Mouse (Mus musculus): ENCODE data around the gene Cdv3. TPM values are rescaled to one million over a fixed set of nuclear protein-coding genes. Genes with fewer than 3 reads are reported as not detected.
A peak's percentile ranks its signal among the peaks of the same experiment; 100 is the strongest.

Gene Cdv3
- polyA plus RNA-seq, 1 experiment, result 348 TPM

DNA sequence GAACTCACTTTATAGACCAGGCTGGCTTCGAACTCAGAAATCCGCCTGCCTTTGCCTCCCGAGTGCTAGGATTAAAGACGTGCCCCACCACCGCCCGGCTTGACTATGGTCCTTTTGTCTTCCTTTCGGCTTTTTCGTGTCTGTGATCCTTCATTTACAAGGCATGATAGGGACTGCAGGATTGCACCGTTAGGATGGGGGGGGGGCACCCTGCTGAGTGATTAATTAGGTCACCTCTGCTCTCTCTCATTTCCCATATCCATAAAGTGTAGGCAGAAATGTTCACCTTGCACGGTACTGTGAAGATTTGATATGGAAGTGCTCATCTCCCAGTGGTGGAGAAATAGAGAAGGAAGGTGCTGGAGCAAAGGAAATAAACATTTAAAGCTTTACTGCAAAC, 13.0 kb upstream of the Cdv3 start:
- Histone ChIP-seq H3K9ac (ENCODE audit: low read depth, poor library complexity, severe bottlenecking) (no peak overlapping the region), H3K4me1 (ENCODE audit: control insufficient read depth, insufficient read depth, low read length) (peaks cover 4% of the 10 kb centered on the region), H3K9me3 (replicated peaks; ENCODE audit: control insufficient read depth, insufficient read depth, low read length, poor library complexity, severe bottlenecking) (no peaks in the 10 kb centered on the region), H3K27ac (ENCODE audit: insufficient read depth, low read length) (no peak overlapping the region), H3K4me3 (ENCODE audit: low read depth, low read length) (no peak overlapping the region), H3K36me3 (ENCODE audit: control insufficient read depth, insufficient read depth, low read length, poor library complexity, severe bottlenecking) (no peaks in the 10 kb centered on the region), H3K27me3 (ENCODE audit: control insufficient read depth, insufficient read depth, low read length, poor library complexity, severe bottlenecking) (no peaks in the 10 kb centered on the region)
- TF ChIP-seq CTCF (IDR thresholded peaks at IDR 0.05; ENCODE audit: low read depth, low read length), result no peak
- no peak for TF ChIP-seq EP300 (IDR thresholded peaks at IDR 0.05; ENCODE audit: insufficient read depth, low read depth, low read length)
- TF ChIP-seq POLR2A (IDR thresholded peaks at IDR 0.05; ENCODE audit: insufficient read depth, low read length), result no peak

- Histone ChIP-seq H3K9me3 (replicated peaks; ENCODE audit: control insufficient read depth, insufficient read depth, low read length, poor library complexity, severe bottlenecking) (no peaks in the 10 kb centered on the region), H3K27ac (ENCODE audit: insufficient read depth, low read length) (peak overlapping the region; percentile 7; the same call in 1 of the 2 replicates), H3K4me3 (ENCODE audit: low read depth, low read length) (no peak overlapping the region), H3K4me1 (ENCODE audit: control insufficient read depth, insufficient read depth, low read length) (peaks cover 11% of the 10 kb centered on the region), H3K27me3 (ENCODE audit: control insufficient read depth, insufficient read depth, low read length, poor library complexity, severe bottlenecking) (no peaks in the 10 kb centered on the region), H3K9ac (ENCODE audit: low read depth, poor library complexity, severe bottlenecking) (no peak overlapping the region), H3K36me3 (ENCODE audit: control insufficient read depth, insufficient read depth, low read length, poor library complexity, severe bottlenecking) (no peaks in the 10 kb centered on the region)
- TF ChIP-seq POLR2A (IDR thresholded peaks at IDR 0.05; ENCODE audit: insufficient read depth, low read length), result no peak
- TF ChIP-seq CTCF (IDR thresholded peaks at IDR 0.05; ENCODE audit: low read depth, low read length), result no peak
- TF ChIP-seq EP300 (IDR thresholded peaks at IDR 0.05; ENCODE audit: insufficient read depth, low read depth, low read length), result no peak
These were observed 11.0 kb upstream of the Cdv3 start for GRCm38 (mm10) chr9:103376346-103377320.

- no peaks in the 10 kb centered on the region for H3K36me3 ChIP-seq (ENCODE audit: control insufficient read depth, insufficient read depth, low read length, poor library complexity, severe bottlenecking)
- no peak overlapping the region for H3K4me3 ChIP-seq (ENCODE audit: low read depth, low read length)
- no peaks in the 10 kb centered on the region for H3K9me3 ChIP-seq (replicated peaks; ENCODE audit: control insufficient read depth, insufficient read depth, low read length, poor library complexity, severe bottlenecking)
- H3K27ac ChIP-seq (ENCODE audit: insufficient read depth, low read length), result peak overlapping the region; percentile 60; the same call in 1 of the 2 replicates
- no peaks in the 10 kb centered on the region for H3K27me3 ChIP-seq (ENCODE audit: control insufficient read depth, insufficient read depth, low read length, poor library complexity, severe bottlenecking)
- TF ChIP-seq POLR2A (IDR thresholded peaks at IDR 0.05; ENCODE audit: insufficient read depth, low read length), result no peak
- H3K9ac ChIP-seq (ENCODE audit: low read depth, poor library complexity, severe bottlenecking), result no peak overlapping the region
- H3K4me1 ChIP-seq (ENCODE audit: control insufficient read depth, insufficient read depth, low read length), result peaks cover 7% of the 10 kb centered on the region
These were observed 6.8 kb upstream of the Cdv3 start for GRCm38 (mm10) chr9:103372271-103373010.

DNA sequence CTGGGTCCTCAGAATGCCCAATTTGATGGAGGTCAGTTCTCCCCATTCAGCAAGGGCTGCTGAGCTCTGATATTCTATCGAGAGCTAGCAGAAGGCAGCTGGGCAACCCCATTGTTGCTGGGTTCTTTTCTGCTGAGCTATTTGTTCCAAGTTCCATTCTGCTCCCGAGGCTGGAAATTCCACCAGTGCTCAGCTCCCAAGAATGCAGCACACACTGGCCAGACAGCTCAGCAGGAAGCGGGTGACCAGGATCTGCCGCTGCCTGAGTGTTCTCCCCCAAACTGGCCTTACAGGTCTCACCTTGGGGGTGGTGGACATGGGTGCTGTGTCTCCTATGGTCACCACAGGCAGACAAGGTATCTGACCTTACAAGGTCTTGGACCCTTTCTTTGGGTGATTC, 4.3 kb upstream of the Cdv3 start:
- H3K9me3 ChIP-seq (replicated peaks; ENCODE audit: control insufficient read depth, insufficient read depth, low read length, poor library complexity, severe bottlenecking), result no peaks in the 10 kb centered on the region
- no peaks in the 10 kb centered on the region for H3K27me3 ChIP-seq (ENCODE audit: control insufficient read depth, insufficient read depth, low read length, poor library complexity, severe bottlenecking)
- peaks cover 6% of the 10 kb centered on the region for H3K4me1 ChIP-seq (ENCODE audit: control insufficient read depth, insufficient read depth, low read length)
- H3K4me3 ChIP-seq (ENCODE audit: low read depth, low read length), result no peak overlapping the region
- no peak overlapping the region for H3K9ac ChIP-seq (ENCODE audit: low read depth, poor library complexity, severe bottlenecking)
- H3K27ac ChIP-seq (ENCODE audit: insufficient read depth, low read length), result no peak overlapping the region
- TF ChIP-seq POLR2A (IDR thresholded peaks at IDR 0.05; ENCODE audit: insufficient read depth, low read length) (no peak), EP300 (IDR thresholded peaks at IDR 0.05; ENCODE audit: insufficient read depth, low read depth, low read length) (no peak), CTCF (IDR thresholded peaks at IDR 0.05; ENCODE audit: low read depth, low read length) (no peak)
- no peaks in the 10 kb centered on the region for H3K36me3 ChIP-seq (ENCODE audit: control insufficient read depth, insufficient read depth, low read length, poor library complexity, severe bottlenecking)

GRCm38 (mm10) chr9:103366356-103366755, 716 bp upstream of the Cdv3 start:
- peak overlapping the region; percentile 64 for H3K4me3 ChIP-seq (ENCODE audit: low read depth, low read length)
- no peaks in the 10 kb centered on the region for H3K9me3 ChIP-seq (replicated peaks; ENCODE audit: control insufficient read depth, insufficient read depth, low read length, poor library complexity, severe bottlenecking)
- peak overlapping the region; percentile 82 for H3K9ac ChIP-seq (ENCODE audit: low read depth, poor library complexity, severe bottlenecking)
- TF ChIP-seq EP300 (IDR thresholded peaks at IDR 0.05; ENCODE audit: insufficient read depth, low read depth, low read length) (no peak), CTCF (IDR thresholded peaks at IDR 0.05; ENCODE audit: low read depth, low read length) (no peak), POLR2A (IDR thresholded peaks at IDR 0.05; ENCODE audit: insufficient read depth, low read length) (no peak)
- no peaks in the 10 kb centered on the region for H3K4me1 ChIP-seq (ENCODE audit: control insufficient read depth, insufficient read depth, low read length)
- H3K27ac ChIP-seq (ENCODE audit: insufficient read depth, low read length), result peak overlapping the region; percentile 70
- no peaks in the 10 kb centered on the region for H3K27me3 ChIP-seq (ENCODE audit: control insufficient read depth, insufficient read depth, low read length, poor library complexity, severe bottlenecking)
- H3K36me3 ChIP-seq (ENCODE audit: control insufficient read depth, insufficient read depth, low read length, poor library complexity, severe bottlenecking), result peaks cover 24% of the 10 kb centered on the region

All from ES-Bruce4 (cell line).